ENCODE assay signal across 10 mouse cellular contexts in the genomic region with DNA sequence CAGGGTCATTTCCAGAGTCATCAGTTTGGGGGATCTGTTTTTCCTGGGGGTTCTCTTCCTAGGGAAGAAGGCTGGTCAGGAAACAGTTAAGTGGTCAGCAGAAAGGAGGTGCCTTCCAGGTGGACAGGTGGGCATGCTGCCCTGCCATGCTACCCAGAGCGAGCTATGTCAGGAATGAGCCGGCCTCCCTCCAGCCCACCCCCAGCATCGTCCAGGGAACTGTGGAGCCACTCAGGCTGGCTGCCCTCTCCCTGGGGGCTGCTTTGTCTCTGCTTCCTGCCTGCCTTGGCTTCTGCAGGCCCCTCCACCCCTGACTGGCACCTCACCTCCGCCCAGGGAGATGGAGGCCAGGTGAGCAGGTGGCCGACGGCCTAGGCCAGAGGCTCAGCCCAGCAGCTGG. TPM values are rescaled to one million over a fixed set of nuclear protein-coding genes. Genes with fewer than 3 reads are reported as not detected.
DNase-seq lines count a peak whose midpoint lies in the region; ATAC-seq and TF ChIP-seq lines count a peak whose summit lies in the region.
"Had no signal": no experiment of that assay in that cellular context is flagged by ENCODE, and none has a peak within 500 bp of the region (broad histone marks: within the 10 kb centered on the region; RNA-seq: fewer than 3 reads in every experiment).

No protein-coding gene starts in this region.

- no peaks in the 10 kb centered on the region for H3K9me3 ChIP-seq in hindbrain, embryonic 10.5 days
- no peaks in the 10 kb centered on the region for H3K9me3 ChIP-seq in hindbrain, embryonic 12.5 days (replicated peaks)
- H3K9me3 ChIP-seq in intestine, embryonic 15.5 days = no peaks in the 10 kb centered on the region
- no peaks in the 10 kb centered on the region for H3K9me3 ChIP-seq in midbrain, embryonic 12.5 days
- H3K9me3 ChIP-seq: hindbrain, embryonic 15.5 days; limb, embryonic 13.5 days had no signal

- TF ChIP-seq CTCF in left cerebral cortex, adult 2 months (IDR thresholded peaks at IDR 0.05) = no peak

- intact Hi-C loops in left cerebral cortex, adult 2 months (cut with DNase I) = no loop called here

- no peak overlapping the region for H3K9ac ChIP-seq in hindbrain, embryonic 12.5 days
- no peak overlapping the region; the same call in 1 of the 2 replicates for H3K9ac ChIP-seq in intestine, embryonic 15.5 days
- no peak overlapping the region for H3K9ac ChIP-seq in midbrain, embryonic 12.5 days (replicated peaks)
- H3K9ac ChIP-seq: hindbrain, embryonic 15.5 days; limb, embryonic 13.5 days had no signal

- DNase-seq in hindbrain, embryonic 10.5 days (ENCODE audit: low spot score) = no peak
- DNase-seq in Muller cell, postnatal 12 days (ENCODE audit: inconsistent ontology term) = peak; percentile 51
- DNase-seq in frontal cortex, postnatal 25 days (ENCODE audit: low spot score in 2 of 2) = no peak
- no peak for DNase-seq in left cerebral cortex, adult 2 months (ENCODE audit: extremely low spot score in 1 of 2, low spot score in 2 of 2)

- no peaks in the 10 kb centered on the region; the same call in 1 of the 2 replicates for H3K27me3 ChIP-seq in hindbrain, embryonic 10.5 days (ENCODE audit: insufficient read depth, poor library complexity, severe bottlenecking)
- no peaks in the 10 kb centered on the region for H3K27me3 ChIP-seq in hindbrain, embryonic 12.5 days
- no peaks in the 10 kb centered on the region for H3K27me3 ChIP-seq in intestine, embryonic 15.5 days (replicated peaks)
- 0 out of 2 replicates have a peak, but pooled peaks cover 6% of the 10 kb centered on the region for H3K27me3 ChIP-seq in midbrain, embryonic 12.5 days
- H3K27me3 ChIP-seq: hindbrain, embryonic 15.5 days; limb, embryonic 13.5 days had no signal

- WGBS in hindbrain, embryonic 10.5 days = 61% methylated on average over 6 of the region's 6 CpGs
- WGBS in hindbrain, embryonic 12.5 days = 51% methylated on average over 6 of the region's 6 CpGs
- WGBS in intestine, embryonic 15.5 days = 32% methylated on average over 6 of the region's 6 CpGs
- 51% methylated on average over 6 of the region's 6 CpGs for WGBS in midbrain, embryonic 12.5 days

- H3K27ac ChIP-seq in hindbrain, embryonic 10.5 days = peak overlapping the region; percentile 85
- H3K27ac ChIP-seq in hindbrain, embryonic 12.5 days = no peak overlapping the region; the same call in 1 of the 2 replicates
- H3K27ac ChIP-seq in intestine, embryonic 15.5 days = peak overlapping the region; percentile 75
- peak overlapping the region; percentile 43 for H3K27ac ChIP-seq in midbrain, embryonic 12.5 days (replicated peaks)
- H3K27ac ChIP-seq in left cerebral cortex, adult 2 months = no peak overlapping the region
- H3K27ac ChIP-seq: hindbrain, embryonic 15.5 days had no signal

- ATAC-seq in hindbrain, embryonic 12.5 days (ENCODE audit: low FRiP score) = no peak
- ATAC-seq in intestine, embryonic 15.5 days = no peak
- no peak for ATAC-seq in midbrain, embryonic 12.5 days (ENCODE audit: low FRiP score, low read depth)
- no peak for ATAC-seq in inflammation-experienced regulatory T-cells, adult 6 months

- no peak overlapping the region for H3K4me3 ChIP-seq in hindbrain, embryonic 10.5 days
- no peak overlapping the region for H3K4me3 ChIP-seq in hindbrain, embryonic 12.5 days
- H3K4me3 ChIP-seq in intestine, embryonic 15.5 days (replicated peaks) = no peak overlapping the region
- H3K4me3 ChIP-seq in midbrain, embryonic 12.5 days = no peak overlapping the region
- no peak overlapping the region for H3K4me3 ChIP-seq in left cerebral cortex, adult 2 months
- H3K4me3 ChIP-seq: hindbrain, embryonic 15.5 days; limb, embryonic 13.5 days had no signal

- peaks cover 33% of the 10 kb centered on the region for H3K36me3 ChIP-seq in hindbrain, embryonic 10.5 days
- no peaks in the 10 kb centered on the region for H3K36me3 ChIP-seq in hindbrain, embryonic 12.5 days
- H3K36me3 ChIP-seq in intestine, embryonic 15.5 days = peaks cover 8% of the 10 kb centered on the region; the same call in 1 of the 2 replicates
- H3K36me3 ChIP-seq in midbrain, embryonic 12.5 days = peaks cover 9% of the 10 kb centered on the region; the same call in 1 of the 2 replicates
- H3K36me3 ChIP-seq: hindbrain, embryonic 15.5 days had no signal

- H3K4me2 ChIP-seq in hindbrain, embryonic 12.5 days (replicated peaks) = no peak overlapping the region
- H3K4me2 ChIP-seq in intestine, embryonic 15.5 days (replicated peaks) = peak overlapping the region; percentile 42; the same call in 1 of the 2 replicates
- H3K4me2 ChIP-seq in midbrain, embryonic 12.5 days (replicated peaks) = no peak overlapping the region; the same call in 1 of the 2 replicates
- H3K4me2 ChIP-seq: hindbrain, embryonic 15.5 days; limb, embryonic 13.5 days had no signal

- H3K4me1 ChIP-seq in hindbrain, embryonic 10.5 days (replicated peaks) = peaks cover 85% of the 10 kb centered on the region
- H3K4me1 ChIP-seq in hindbrain, embryonic 12.5 days = peaks cover 53% of the 10 kb centered on the region
- peaks cover 70% of the 10 kb centered on the region for H3K4me1 ChIP-seq in intestine, embryonic 15.5 days (replicated peaks)
- H3K4me1 ChIP-seq in midbrain, embryonic 12.5 days = peaks cover 53% of the 10 kb centered on the region

RNA-seq across cellular contexts. Expression of a gene that starts 10.5 kb away (rescaled TPM):
- 3.3 and 4.4 TPM in 2 replicates for polyA plus RNA-seq in hindbrain, embryonic 10.5 days (2016; fragmentation: Nextera tagmentation; extraction: Ambion mirVana)
- 2.7 and 3.2 TPM in 2 replicates for polyA plus RNA-seq in hindbrain, embryonic 12.5 days (2016; fragmentation: Nextera tagmentation; extraction: Ambion mirVana)
- 6.7 and 7.2 TPM in 2 replicates for polyA plus RNA-seq in intestine, embryonic 15.5 days (2015; fragmentation: Nextera tagmentation; extraction: Ambion mirVana)
- 6.5 and 7.8 TPM in 2 replicates for polyA plus RNA-seq in midbrain, embryonic 12.5 days (2016; fragmentation: Nextera tagmentation; extraction: Ambion mirVana)
- polyA plus RNA-seq in inflammation-experienced regulatory T-cells, adult 6 months (2017; shearing (Covaris generic)) = not detected
- 1 to 10 TPM; 1.3 to 1.9 TPM for total RNA-seq in left cerebral cortex, adult 2 months (2021)

RNA-seq across cellular contexts. Expression of a gene that starts 56.5 kb away (rescaled TPM):
- polyA plus RNA-seq in hindbrain, embryonic 10.5 days (2016; fragmentation: Nextera tagmentation; extraction: Ambion mirVana) = 0.65 and 0.81 TPM in 2 replicates
- 2.3 and 2.5 TPM in 2 replicates for polyA plus RNA-seq in hindbrain, embryonic 12.5 days (2016; fragmentation: Nextera tagmentation; extraction: Ambion mirVana)
- 2.0 and 2.3 TPM in 2 replicates for polyA plus RNA-seq in intestine, embryonic 15.5 days (2015; fragmentation: Nextera tagmentation; extraction: Ambion mirVana)
- 3.5 and 3.8 TPM in 2 replicates for polyA plus RNA-seq in midbrain, embryonic 12.5 days (2016; fragmentation: Nextera tagmentation; extraction: Ambion mirVana)
- not detected for polyA plus RNA-seq in inflammation-experienced regulatory T-cells, adult 6 months (2017; shearing (Covaris generic))
- total RNA-seq in left cerebral cortex, adult 2 months (2021) = 1 to 10 TPM; 3.4 to 4.7 TPM

Comparison
In these comparisons a context has a peak if more than half of its experiments do, and no peak if none do; other contexts are left out.
1. H3K27ac ChIP-seq: peak in hindbrain, embryonic 10.5 days (single experiment), intestine, embryonic 15.5 days (single experiment) and midbrain, embryonic 12.5 days (single experiment); none in hindbrain, embryonic 12.5 days (single experiment) and left cerebral cortex, adult 2 months (single experiment).